Mouse (Mus musculus) hindbrain, embryonic 16.5 days (tissue): ENCODE results near the gene Prrc2a. TPM values are rescaled to one million over a fixed set of nuclear protein-coding genes. Genes with fewer than 3 reads are reported as not detected.

Experiments used
- ATAC-seq: fragments of 200-750 bp; cut with Nextera tagmentation; 2 replicates; pipeline ENCODE4 v1.8.0; 2017; ENCODE audit warnings: moderate TSS enrichment, moderate library complexity
- H3K27ac ChIP-seq: fragments of 300-500 bp; sonication (generic); 2 replicates; pipeline ENCODE4 v1.5.1; 2014; ENCODE audit warnings: low read depth, mild to moderate bottlenecking, control low read depth, low read length, moderate library complexity
- H3K27me3 ChIP-seq: fragments of 300-500 bp; sonication (generic); replicated peaks from 2 replicates; pipeline ENCODE4 v1.6.1; 2014; ENCODE audit warnings: low read length; ENCODE audit not compliant: control insufficient read depth, insufficient read depth
- H3K36me3 ChIP-seq: fragments of 300-500 bp; sonication (generic); 2 replicates; pipeline ENCODE4 v1.6.1; 2014; ENCODE audit warnings: mild to moderate bottlenecking, low read length, moderate library complexity, mixed read lengths; ENCODE audit not compliant: control insufficient read depth, insufficient read depth
- H3K4me1 ChIP-seq: fragments of 300-500 bp; sonication (generic); 2 replicates; pipeline ENCODE4 v1.6.1; 2014; ENCODE audit warnings: low read depth, low read length; ENCODE audit not compliant: control insufficient read depth, insufficient read depth
- H3K4me2 ChIP-seq: fragments of 300-500 bp; sonication (generic); 2 replicates; pipeline ENCODE4 v1.6.1; 2014; ENCODE audit warnings: mild to moderate bottlenecking, low read length, control low read depth, moderate library complexity
- H3K4me3 ChIP-seq: fragments of 300-500 bp; sonication (generic); 2 replicates; pipeline ENCODE4 v1.5.1; 2014; ENCODE audit warnings: mild to moderate bottlenecking, low read length, control low read depth, moderate library complexity
- H3K9ac ChIP-seq: fragments of 300-500 bp; sonication (generic); 2 replicates; pipeline ENCODE4 v1.6.1; 2014; ENCODE audit warnings: low read depth, mild to moderate bottlenecking, control low read depth, low read length, moderate library complexity
- H3K9me3 ChIP-seq: fragments of 300-500 bp; sonication (generic); 2 replicates; pipeline ENCODE4 v1.6.1; 2014; ENCODE audit warnings: mild to moderate bottlenecking, low read length, moderate library complexity; ENCODE audit not compliant: control insufficient read depth
- WGBS: fragments of 180-500 bp; shearing (Covaris S2); extraction: QIAGEN DNeasy Blood & Tissue Kit; methylation state at CpG from one replicate; pipeline ENCODE4 v1.1.7; 2014; 5-methylcytosine and 5-hydroxymethylcytosine counted together
- polyA plus RNA-seq: library from polyadenylated mRNA; unstranded; fragments of >200 nt; fragmentation: Nextera tagmentation; extraction: Ambion mirVana; gene quantifications from 2 replicates; pipeline ENCODE4 v1.2.1, GENCODE M21; 2015

Prrc2a gene
- polyA plus RNA-seq, result 138 and 153 TPM in 2 replicates

DNA sequence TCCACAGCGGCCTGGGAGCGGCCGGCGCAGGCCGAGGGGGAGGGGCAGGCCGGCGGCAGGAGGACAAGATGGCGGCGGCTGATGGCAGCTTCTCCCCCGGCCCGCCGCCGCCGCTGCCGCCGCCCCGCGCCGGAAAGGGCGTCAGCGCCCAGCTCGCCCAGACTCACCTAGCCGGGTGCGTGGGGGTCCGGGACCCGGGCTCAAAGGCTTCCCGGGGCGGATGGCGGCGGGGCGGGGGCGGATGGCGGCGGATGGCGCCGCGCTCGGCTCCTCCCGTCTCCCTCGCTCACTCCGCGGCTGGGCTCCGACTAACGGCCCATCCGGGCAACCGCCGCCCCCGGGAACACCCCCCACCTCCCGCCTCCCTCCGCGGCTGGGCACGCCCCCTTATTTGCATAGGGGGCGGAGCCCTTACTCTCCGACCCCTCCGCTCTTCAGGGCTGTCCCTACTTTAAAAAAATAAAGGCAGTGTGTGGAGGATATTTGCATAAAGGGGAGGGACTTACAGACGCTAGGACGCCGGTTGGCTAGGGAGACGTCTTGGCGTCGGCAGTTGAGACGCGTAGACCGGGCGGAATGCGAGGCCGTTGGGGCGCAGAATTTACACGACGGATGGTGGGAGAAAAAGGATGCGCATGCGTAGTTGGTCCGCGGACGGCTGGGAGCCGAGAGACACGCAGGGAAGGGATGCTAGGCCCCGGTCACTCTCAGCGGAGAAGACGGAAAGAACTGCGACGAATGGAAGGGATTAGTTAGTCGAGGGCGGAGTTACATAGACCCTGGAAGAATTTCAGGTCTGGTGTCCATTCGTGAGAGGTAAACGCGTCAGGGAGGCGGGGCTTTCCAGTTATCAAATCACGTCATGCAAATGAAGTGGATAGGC lies at the start of gene Prrc2a:
Prrc2a (minus strand) TSS at position 330 of the 883 bp plus-strand sequence.
- WGBS, result under 1% methylated on average over 67 of the region's 89 CpGs
- no peaks in the 10 kb centered on the region for H3K27me3 ChIP-seq

GRCm38 (mm10) chr17:35213071-35213470 lies 48.4 kb upstream of the Prrc2a start:
- H3K36me3 ChIP-seq, result no peaks in the 10 kb centered on the region

More for the DNA sequence above, at the start of gene Prrc2a:
- Histone ChIP-seq H3K4me1 (peaks cover 27% of the 10 kb centered on the region), H3K9me3 (no peaks in the 10 kb centered on the region), H3K36me3 (peaks cover 20% of the 10 kb centered on the region), H3K4me3 (peak within 1 kb of the TSS; percentile 99), H3K4me2 (peak within 1 kb of the TSS; percentile 99), H3K27ac (peak within 1 kb of the TSS; percentile 98), H3K9ac (peak within 1 kb of the TSS; percentile 100)
- ATAC-seq, result peak; percentile 95

GRCm38 (mm10) chr17:35210593-35210992 lies 45.9 kb upstream of the Prrc2a start:
- Histone ChIP-seq H3K9ac (no peak overlapping the region), H3K4me1 (no peaks in the 10 kb centered on the region), H3K36me3 (no peaks in the 10 kb centered on the region), H3K4me3 (no peak overlapping the region), H3K27me3 (no peaks in the 10 kb centered on the region), H3K4me2 (no peak overlapping the region), H3K27ac (no peak overlapping the region), H3K9me3 (no peaks in the 10 kb centered on the region)
- 85% methylated on average over 3 of the region's 3 CpGs for WGBS
- ATAC-seq, result no peak

More at GRCm38 (mm10) chr17:35213071-35213470, 48.4 kb upstream of the Prrc2a start:
- no peaks in the 10 kb centered on the region for H3K9me3 ChIP-seq
- H3K9ac ChIP-seq, result no peak overlapping the region
- no peak overlapping the region for H3K4me2 ChIP-seq
- no peaks in the 10 kb centered on the region for H3K27me3 ChIP-seq
- ATAC-seq, result no peak
- no peak overlapping the region for H3K27ac ChIP-seq
- H3K4me1 ChIP-seq, result no peaks in the 10 kb centered on the region
- H3K4me3 ChIP-seq, result no peak overlapping the region
- 94% methylated on average over 5 of the region's 5 CpGs for WGBS

DNA sequence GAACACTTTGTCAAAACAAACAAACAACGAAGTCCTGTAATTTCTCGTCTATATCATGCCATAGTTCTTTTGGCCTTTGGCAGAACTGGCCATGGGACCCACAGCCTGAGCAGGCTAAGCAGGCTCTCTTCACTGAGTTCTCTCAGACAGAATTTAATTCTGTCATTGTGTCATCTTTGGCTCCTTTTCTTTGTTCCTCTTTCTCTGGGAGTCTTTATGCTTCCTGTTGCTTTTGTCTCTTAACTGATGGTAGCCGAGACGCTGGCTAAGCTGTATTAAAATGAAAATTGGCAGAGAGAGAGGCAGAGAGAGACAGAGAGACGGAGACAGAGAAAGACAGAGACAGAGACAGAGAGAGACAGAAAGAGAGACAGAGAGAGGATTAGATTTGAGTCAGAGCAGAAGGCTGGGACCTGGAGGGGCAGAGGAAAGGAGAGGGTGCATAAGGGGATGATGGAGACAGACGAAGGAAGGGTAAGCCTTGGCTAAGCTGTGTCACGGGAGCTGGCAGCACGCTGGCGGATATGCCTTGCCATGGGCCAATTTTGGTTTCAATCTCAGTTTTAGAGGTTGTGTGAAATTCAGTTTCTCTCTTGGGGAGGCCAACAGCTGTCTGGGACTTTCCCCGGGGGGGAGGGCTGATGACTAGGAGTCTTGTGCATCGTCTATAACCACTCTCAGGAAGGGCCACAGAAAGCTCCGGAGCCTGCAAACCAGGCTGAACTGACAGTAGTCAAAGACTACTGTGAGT lies 45.3 kb upstream of the Prrc2a start:
- Histone ChIP-seq H3K9me3 (no peaks in the 10 kb centered on the region), H3K4me3 (no peak overlapping the region), H3K4me2 (no peak overlapping the region), H3K27me3 (peaks cover 1% of the 10 kb centered on the region), H3K27ac (no peak overlapping the region), H3K36me3 (no peaks in the 10 kb centered on the region), H3K9ac (no peak overlapping the region), H3K4me1 (no peaks in the 10 kb centered on the region)
- WGBS, result 75% methylated on average over 12 of the region's 12 CpGs
- no peak for ATAC-seq

DNA sequence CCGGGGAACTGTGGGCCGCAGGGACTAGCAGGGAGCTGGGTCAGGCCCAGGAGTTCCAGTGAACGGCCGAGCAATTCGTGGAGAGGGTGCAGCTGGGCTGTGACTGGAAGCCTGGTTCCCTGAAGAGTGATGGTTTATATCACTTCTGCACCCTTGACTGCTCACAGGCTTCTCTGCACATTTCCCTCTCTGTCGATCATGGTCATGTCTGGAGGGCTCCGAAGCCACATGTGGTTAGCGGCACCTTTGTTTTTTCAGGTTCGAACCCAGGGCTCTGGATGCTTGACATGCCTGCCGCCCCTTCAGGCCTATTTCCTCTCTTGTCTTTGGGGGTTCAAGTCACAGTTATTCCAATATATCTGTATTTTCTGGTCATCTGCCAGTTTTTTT lies 40.7 kb upstream of the Prrc2a start:
- no peaks in the 10 kb centered on the region for H3K9me3 ChIP-seq
- no peaks in the 10 kb centered on the region for H3K36me3 ChIP-seq
- H3K27ac ChIP-seq, result no peak overlapping the region
- ATAC-seq, result no peak
- no peaks in the 10 kb centered on the region for H3K4me1 ChIP-seq
- H3K9ac ChIP-seq, result peak overlapping the region; percentile 31
- 58% methylated on average over 10 of the region's 10 CpGs for WGBS
- H3K27me3 ChIP-seq, result peaks cover 5% of the 10 kb centered on the region
- no peak overlapping the region for H3K4me2 ChIP-seq
- H3K4me3 ChIP-seq, result no peak overlapping the region

DNA sequence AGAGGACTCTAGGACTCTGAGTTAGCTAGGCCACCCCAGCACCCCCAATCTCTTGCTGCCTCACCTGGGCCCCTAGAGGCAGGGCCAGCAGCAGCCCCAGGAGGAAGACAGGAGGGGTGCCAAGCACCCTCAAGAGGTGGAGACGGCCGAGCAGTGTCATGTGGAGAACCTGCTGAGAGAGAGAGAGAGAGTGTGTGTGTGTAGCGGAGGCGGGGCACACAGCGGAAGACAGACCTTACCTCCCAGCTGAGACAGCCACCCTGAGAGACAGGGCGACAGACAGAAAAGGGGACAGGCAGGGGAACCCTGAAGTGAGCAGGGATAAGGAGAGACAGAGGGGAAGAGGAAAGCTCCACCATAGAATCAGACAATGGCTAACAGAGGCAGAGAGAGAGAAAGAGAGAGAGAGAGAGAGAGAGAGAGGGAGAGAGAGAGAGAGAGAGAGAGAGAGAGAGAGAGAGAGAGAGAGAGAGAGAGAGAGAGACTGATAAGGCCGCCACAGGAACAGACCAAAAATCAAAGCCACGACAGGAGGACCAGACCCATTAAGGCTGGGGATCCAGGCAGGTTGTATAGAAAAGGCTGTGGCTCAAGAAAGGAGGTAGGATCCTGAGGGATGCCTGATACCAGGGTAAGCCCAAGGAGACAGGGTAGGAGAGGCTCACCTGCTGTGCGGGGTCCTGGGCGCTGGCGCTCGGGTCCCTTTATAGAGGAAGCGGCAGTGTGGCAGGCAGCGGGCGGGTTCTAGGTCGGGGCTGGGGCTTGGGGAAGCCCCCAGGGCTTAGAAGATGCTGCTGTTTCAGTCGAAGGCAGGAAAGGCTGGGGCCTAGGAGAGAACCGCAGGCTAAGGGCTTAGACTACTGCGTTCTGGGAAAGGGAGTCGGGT lies 40.0 kb upstream of the Prrc2a start, which contains the start of gene Lta:
Lta (minus strand) TSS at position 858 of the 886 bp plus-strand sequence.
- Histone ChIP-seq H3K4me2 (no peak within 1 kb of the TSS), H3K27me3 (peaks cover 9% of the 10 kb centered on the region), H3K4me1 (no peaks in the 10 kb centered on the region), H3K9me3 (no peaks in the 10 kb centered on the region), H3K4me3 (no peak within 1 kb of the TSS), H3K9ac (peak within 1 kb of the TSS; percentile 31), H3K36me3 (no peaks in the 10 kb centered on the region), H3K27ac (no peak within 1 kb of the TSS)
- no peak for ATAC-seq
- WGBS, result 33% methylated on average over 20 of the region's 20 CpGs

GRCm38 (mm10) chr17:35202442-35202841 lies 37.7 kb upstream of the Prrc2a start:
- WGBS, result 76% methylated on average over 4 of the region's 4 CpGs
- ATAC-seq, result no peak
- no peak overlapping the region for H3K27ac ChIP-seq
- peaks cover 9% of the 10 kb centered on the region for H3K27me3 ChIP-seq
- no peaks in the 10 kb centered on the region for H3K36me3 ChIP-seq
- no peak overlapping the region for H3K4me2 ChIP-seq
- no peaks in the 10 kb centered on the region for H3K4me1 ChIP-seq
- H3K4me3 ChIP-seq, result no peak overlapping the region
- no peak overlapping the region for H3K9ac ChIP-seq
- no peaks in the 10 kb centered on the region for H3K9me3 ChIP-seq

GRCm38 (mm10) chr17:35201787-35202186 lies 37.1 kb upstream of the Prrc2a start, which contains the start of gene Tnf:
Tnf (minus strand) TSS chr17:35202007.
- Histone ChIP-seq H3K27me3 (peaks cover 12% of the 10 kb centered on the region), H3K9ac (no peak within 1 kb of the TSS), H3K4me3 (no peak within 1 kb of the TSS), H3K27ac (no peak within 1 kb of the TSS), H3K4me1 (no peaks in the 10 kb centered on the region), H3K36me3 (no peaks in the 10 kb centered on the region), H3K9me3 (no peaks in the 10 kb centered on the region), H3K4me2 (no peak within 1 kb of the TSS)
- WGBS, result 48% methylated on average over 13 of the region's 13 CpGs
- no peak for ATAC-seq
